Mouse (Mus musculus) stomach, embryonic 14.5 days (tissue): ENCODE results near the gene Zfp2. TPM values are rescaled to one million over a fixed set of nuclear protein-coding genes. Genes with fewer than 3 reads are reported as not detected.

Experiments used
- ATAC-seq: fragments of 200-750 bp; cut with Nextera tagmentation; 2 replicates; pipeline ENCODE4 v1.8.0; 2017; ENCODE audit warnings: low read depth, moderate TSS enrichment; ENCODE audit not compliant: insufficient number of reproducible peaks, insufficient read depth, low FRiP score
- H3K27ac ChIP-seq: fragments of 300-500 bp; sonication (generic); 2 replicates; pipeline ENCODE4 v1.5.1; 2014; ENCODE audit warnings: mild to moderate bottlenecking, low read length, moderate library complexity, mixed read lengths
- H3K27me3 ChIP-seq: fragments of 300-500 bp; sonication (generic); 2 replicates; pipeline ENCODE4 v1.6.1; 2014; ENCODE audit warnings: low read length, control low read depth, mixed read lengths; ENCODE audit not compliant: control insufficient read depth, insufficient read depth
- H3K36me3 ChIP-seq: fragments of 300-500 bp; sonication (generic); 2 replicates; pipeline ENCODE4 v1.6.1; 2014; ENCODE audit warnings: mild to moderate bottlenecking, control low read depth, low read length, moderate library complexity, mixed read lengths; ENCODE audit not compliant: control insufficient read depth, insufficient read depth
- H3K4me1 ChIP-seq: fragments of 300-500 bp; sonication (generic); 2 replicates; pipeline ENCODE4 v1.6.1; 2014; ENCODE audit warnings: low read length, control low read depth, mixed read lengths; ENCODE audit not compliant: control insufficient read depth, insufficient read depth
- H3K4me2 ChIP-seq: fragments of 300-500 bp; sonication (generic); replicated peaks from 2 replicates; pipeline ENCODE4 v1.6.1; 2014; ENCODE audit warnings: low read depth, low read length, control low read depth
- H3K4me3 ChIP-seq: fragments of 300-500 bp; sonication (generic); 2 replicates; pipeline ENCODE4 v1.5.1; 2014; ENCODE audit warnings: low read depth, low read length, control low read depth
- H3K9ac ChIP-seq: fragments of 300-500 bp; sonication (generic); replicated peaks from 2 replicates; pipeline ENCODE4 v1.6.1; 2014; ENCODE audit warnings: low read depth, mild to moderate bottlenecking, control low read depth, low read length, moderate library complexity, mixed read lengths
- H3K9me3 ChIP-seq: fragments of 300-500 bp; sonication (generic); 2 replicates; pipeline ENCODE4 v1.6.1; 2016; ENCODE audit warnings: low read depth, low read length, control low read depth; ENCODE audit not compliant: control insufficient read depth
- WGBS: fragments of 180-500 bp; shearing (Covaris S2); extraction: QIAGEN DNeasy Blood & Tissue Kit; methylation state at CpG from one replicate; pipeline ENCODE4 v1.1.7; 2014; 5-methylcytosine and 5-hydroxymethylcytosine counted together
- polyA plus RNA-seq: library from polyadenylated mRNA; unstranded; fragments of >200 nt; fragmentation: Nextera tagmentation; extraction: Ambion mirVana; gene quantifications from 2 replicates; pipeline ENCODE4 v1.2.1, GENCODE M21; 2014

The Zfp2 gene
- polyA plus RNA-seq, 1 experiment from 2014 or later = 18.7 TPM

DNA sequence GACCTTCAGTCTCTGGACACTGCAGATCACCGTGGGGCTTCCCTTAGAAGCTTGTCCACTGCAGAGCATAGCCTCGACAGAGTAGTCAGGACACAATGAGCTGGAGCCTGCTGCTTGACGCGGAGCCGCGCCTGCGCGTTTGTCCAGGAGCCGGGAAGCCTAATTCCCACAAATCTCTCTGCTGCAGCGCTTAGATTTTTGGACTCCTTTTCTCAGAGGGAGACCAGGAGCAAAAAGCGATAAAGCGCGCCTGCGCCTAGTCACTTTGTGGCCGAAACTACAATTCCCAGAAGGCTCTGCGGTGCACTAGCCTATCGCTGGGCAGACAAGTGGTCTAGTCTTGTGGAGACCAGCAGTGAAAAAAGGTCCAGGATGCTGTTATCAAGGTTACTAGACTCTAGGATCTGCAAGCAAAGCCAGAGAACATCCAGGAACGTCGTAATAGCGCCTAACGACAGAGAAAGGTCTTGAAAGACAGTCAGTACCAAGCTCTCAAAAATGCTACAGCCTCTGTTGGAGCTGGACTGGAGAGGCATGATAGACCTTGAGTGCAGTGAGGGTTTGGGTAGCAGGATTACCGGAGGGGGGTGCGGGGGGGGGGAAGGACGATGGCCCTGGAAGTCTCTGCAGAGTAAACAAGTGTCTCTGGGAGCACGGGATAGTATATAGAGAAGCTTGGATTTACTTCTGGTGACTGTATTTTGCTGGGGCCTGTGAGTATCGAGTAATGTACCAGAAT lies 28.4 kb downstream of the Zfp2 start, which contains the start of gene Zfp454:
Gene Zfp454, minus strand, starts transcription at position 262 of the 739 bp plus-strand sequence.
- H3K4me2 ChIP-seq = peak within 1 kb of the TSS; percentile 83
- H3K9me3 ChIP-seq = 0 out of 2 replicates have a peak, but pooled peaks cover 6% of the 10 kb centered on the region
- 6% methylated on average over 26 of the region's 26 CpGs for WGBS
- peaks cover 7% of the 10 kb centered on the region; the same call in 1 of the 2 replicates for H3K36me3 ChIP-seq
- H3K4me1 ChIP-seq = 0 out of 2 replicates have a peak, but pooled peaks cover 9% of the 10 kb centered on the region
- peak; percentile 91 for ATAC-seq
- peak within 1 kb of the TSS; percentile 49 for H3K4me3 ChIP-seq
- peak within 1 kb of the TSS; percentile 55 for H3K9ac ChIP-seq
- peak within 1 kb of the TSS; percentile 75; the same call in 1 of the 2 replicates for H3K27ac ChIP-seq
- no peaks in the 10 kb centered on the region for H3K27me3 ChIP-seq

DNA sequence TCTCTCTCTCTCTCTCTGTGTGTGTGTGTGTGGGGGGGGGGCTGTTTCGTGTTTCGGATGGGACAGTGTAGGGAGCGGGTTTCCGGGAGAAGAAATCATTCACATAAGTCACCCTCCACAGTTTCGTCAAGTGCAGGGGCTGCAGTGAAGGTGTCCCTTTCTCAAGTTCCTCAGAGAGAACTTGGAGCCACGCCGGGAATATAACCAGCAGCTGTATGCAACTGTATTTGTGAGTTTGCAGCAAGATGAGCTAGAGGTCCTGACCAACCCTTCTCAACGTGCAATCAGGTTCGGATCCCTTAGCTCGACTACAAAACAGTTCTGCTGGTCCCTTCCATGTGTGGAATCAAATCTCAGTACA lies 29.1 kb downstream of the Zfp2 start:
- Histone ChIP-seq H3K9me3 (0 out of 2 replicates have a peak, but pooled peaks cover under 1% of the 10 kb centered on the region), H3K9ac (peak overlapping the region; percentile 55), H3K4me1 (0 out of 2 replicates have a peak, but pooled peaks cover 9% of the 10 kb centered on the region), H3K4me2 (peak overlapping the region; percentile 83), H3K27ac (peak overlapping the region; percentile 75; the same call in 1 of the 2 replicates), H3K36me3 (peaks cover 10% of the 10 kb centered on the region; the same call in 1 of the 2 replicates), H3K27me3 (no peaks in the 10 kb centered on the region), H3K4me3 (peak overlapping the region; percentile 49)
- ATAC-seq = peak; percentile 29; the same call in 1 of the 2 replicates
- 8% methylated on average over 10 of the region's 10 CpGs for WGBS

DNA sequence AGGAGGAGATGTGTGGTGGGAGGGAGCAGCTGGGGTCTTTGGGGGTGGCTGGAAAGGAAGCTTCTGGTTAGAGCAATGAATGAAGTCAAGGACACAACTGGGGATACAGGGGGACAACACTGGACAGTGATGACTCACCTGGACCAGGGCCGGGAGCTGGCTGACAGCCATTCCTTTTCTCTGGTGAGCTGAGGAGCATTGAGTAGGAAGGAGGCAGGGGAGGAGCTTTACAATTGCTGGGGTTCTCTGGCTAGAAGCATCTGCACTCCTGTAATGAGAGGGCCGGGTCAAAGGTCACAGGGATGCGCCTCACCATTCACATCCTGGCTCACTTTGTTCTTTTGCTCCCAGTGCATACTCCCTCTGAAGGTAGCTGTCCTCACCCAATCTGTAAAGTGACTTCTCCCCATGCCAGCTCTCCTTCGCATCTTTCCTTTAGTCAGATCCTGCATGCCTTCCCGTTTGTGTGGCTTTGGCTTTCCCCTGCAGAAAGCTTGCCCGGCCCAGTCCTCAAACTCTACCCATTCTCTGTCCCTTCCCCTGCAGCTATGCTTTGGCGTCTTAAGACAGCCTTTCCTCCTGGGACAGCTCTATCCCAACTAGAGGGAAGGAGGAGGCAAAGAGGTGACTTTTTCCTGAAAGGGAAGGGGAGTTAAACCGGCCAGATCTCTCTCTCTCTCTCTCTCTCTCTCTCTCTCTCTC lies 29.6 kb downstream of the Zfp2 start:
- ATAC-seq = no peak
- Histone ChIP-seq H3K36me3 (peaks cover 10% of the 10 kb centered on the region; the same call in 1 of the 2 replicates), H3K27ac (no peak overlapping the region)

DNA sequence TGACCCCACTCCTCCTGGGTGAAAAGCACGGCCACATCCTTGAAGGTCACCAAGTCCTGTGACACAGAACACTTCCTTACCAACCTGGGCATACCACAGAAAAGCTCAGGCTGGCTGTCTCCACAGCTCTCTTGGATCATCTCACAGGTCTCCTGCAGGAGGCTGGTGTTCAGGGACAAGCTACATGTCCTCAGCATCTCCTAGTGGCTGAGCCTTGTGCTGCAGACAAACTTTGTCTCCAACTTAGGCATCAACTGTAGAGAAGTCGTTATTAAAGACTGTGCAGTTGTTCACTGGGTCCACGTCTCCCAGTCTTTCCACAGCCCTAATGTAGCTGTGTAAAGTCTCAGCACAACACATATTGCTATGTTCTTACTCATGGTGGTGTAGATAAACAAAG lies 32.2 kb downstream of the Zfp2 start:
- Histone ChIP-seq H3K27ac (no peak overlapping the region), H3K9ac (no peak overlapping the region), H3K27me3 (no peaks in the 10 kb centered on the region), H3K4me2 (no peak overlapping the region), H3K9me3 (no peaks in the 10 kb centered on the region), H3K36me3 (peaks cover 13% of the 10 kb centered on the region; the same call in 1 of the 2 replicates), H3K4me1 (0 out of 2 replicates have a peak, but pooled peaks cover 9% of the 10 kb centered on the region), H3K4me3 (no peak overlapping the region)
- 78% methylated on average over 3 of the region's 3 CpGs for WGBS
- no peak for ATAC-seq

More for the DNA sequence above, 29.6 kb downstream of the Zfp2 start:
- Histone ChIP-seq H3K9ac (peak overlapping the region; percentile 55; the same call in 1 of the 2 replicates), H3K27me3 (no peaks in the 10 kb centered on the region), H3K4me3 (peak overlapping the region; percentile 49), H3K9me3 (no peaks in the 10 kb centered on the region), H3K4me2 (peak overlapping the region; percentile 83), H3K4me1 (0 out of 2 replicates have a peak, but pooled peaks cover 9% of the 10 kb centered on the region)
- WGBS = 42% methylated on average over 8 of the region's 8 CpGs

DNA sequence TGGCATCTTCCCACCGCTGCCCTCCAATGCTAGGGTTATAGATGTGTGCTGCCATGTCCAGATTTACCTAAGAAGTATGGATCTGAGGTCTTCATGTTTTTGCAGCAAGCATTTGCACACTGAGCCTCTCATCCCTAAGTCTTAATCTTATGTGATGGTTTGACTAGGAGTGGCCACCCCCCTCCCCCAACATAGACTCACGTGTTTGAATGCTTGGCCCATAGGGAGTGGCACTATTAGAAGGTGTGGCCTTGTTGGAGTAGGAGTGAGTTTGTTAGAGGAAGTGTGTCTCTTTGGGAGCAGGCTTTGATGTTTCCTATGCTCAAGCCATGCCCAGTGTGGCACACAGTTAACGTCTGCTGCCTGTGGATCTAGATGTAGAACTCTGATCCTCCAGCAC lies 37.3 kb downstream of the Zfp2 start:
- no peak overlapping the region for H3K4me2 ChIP-seq
- ATAC-seq = no peak
- no peak overlapping the region for H3K9ac ChIP-seq
- no peak overlapping the region for H3K27ac ChIP-seq
- no peak overlapping the region for H3K4me3 ChIP-seq
- H3K4me1 ChIP-seq = no peaks in the 10 kb centered on the region
- WGBS = 90% methylated on average over 3 of the region's 3 CpGs
- no peaks in the 10 kb centered on the region for H3K27me3 ChIP-seq
- peaks cover 10% of the 10 kb centered on the region for H3K9me3 ChIP-seq
- H3K36me3 ChIP-seq = peaks cover 23% of the 10 kb centered on the region

DNA sequence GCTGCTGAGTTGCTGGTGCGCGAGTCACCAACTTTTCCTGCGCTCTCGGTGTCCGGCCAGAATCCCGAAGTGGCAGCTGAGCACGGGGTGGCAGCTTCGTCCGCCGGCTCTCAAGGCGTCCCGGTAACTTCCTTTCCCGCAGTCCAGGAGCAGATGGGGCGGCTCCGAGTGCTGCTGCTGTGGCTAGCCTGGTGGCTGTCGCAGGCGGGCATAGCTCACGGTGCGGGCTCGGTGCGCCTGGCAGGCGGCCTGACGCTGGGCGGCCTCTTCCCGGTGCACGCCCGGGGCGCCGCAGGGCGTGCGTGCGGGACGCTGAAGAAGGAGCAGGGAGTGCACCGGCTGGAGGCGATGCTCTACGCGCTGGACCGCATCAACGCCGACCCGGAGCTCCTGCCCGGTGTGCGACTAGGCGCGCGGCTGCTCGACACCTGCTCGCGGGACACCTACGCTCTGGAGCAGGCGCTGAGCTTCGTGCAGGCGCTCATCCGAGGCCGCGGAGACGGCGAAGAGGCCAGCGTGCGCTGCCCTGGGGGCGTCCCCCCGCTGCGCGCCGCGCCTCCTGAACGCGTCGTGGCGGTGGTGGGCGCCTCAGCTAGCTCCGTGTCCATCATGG lies 64.9 kb downstream of the Zfp2 start:
- Histone ChIP-seq H3K9me3 (no peaks in the 10 kb centered on the region), H3K36me3 (no peaks in the 10 kb centered on the region), H3K4me1 (peaks cover 6% of the 10 kb centered on the region), H3K27ac (no peak overlapping the region), H3K27me3 (peaks cover 33% of the 10 kb centered on the region), H3K9ac (0 out of 2 replicates have a peak overlapping the region, but pooled peaks have one; percentile 18), H3K4me2 (peak overlapping the region; percentile 80), H3K4me3 (peak overlapping the region; percentile 39)
- under 1% methylated on average over 63 of the region's 72 CpGs for WGBS
- no peak for ATAC-seq

DNA sequence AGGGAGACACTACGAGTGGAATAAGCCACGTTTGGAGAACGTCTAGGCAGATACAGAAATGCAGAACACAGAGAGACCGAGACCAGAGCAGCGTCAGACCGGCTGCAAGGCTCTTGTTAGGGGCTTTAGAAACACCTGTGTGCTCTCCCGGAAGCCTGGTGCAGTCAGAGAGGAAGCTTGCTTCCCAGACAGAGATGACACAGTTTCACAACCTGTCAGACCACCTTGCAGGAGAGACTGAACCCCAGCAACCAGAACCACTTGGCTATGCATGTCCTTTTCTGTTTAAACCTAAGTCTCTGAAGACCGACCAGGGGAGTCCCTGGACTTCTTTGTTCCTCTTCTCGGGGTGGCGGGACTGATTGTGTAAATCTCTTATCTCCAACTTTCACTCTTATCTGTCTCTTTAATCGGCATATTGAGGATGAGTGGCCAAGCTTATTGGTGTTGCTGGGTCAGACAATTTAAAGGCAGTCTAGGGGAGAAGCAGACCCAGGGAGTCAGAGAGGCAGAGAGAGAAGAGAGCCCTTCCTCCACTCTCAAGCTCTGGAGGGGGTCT lies 65.7 kb downstream of the Zfp2 start, which contains the start of gene Grm6:
Gene Grm6, plus strand, starts transcription at position 509 of the 559 bp plus-strand sequence.
- H3K27me3 ChIP-seq = peaks cover 33% of the 10 kb centered on the region
- 0 out of 2 replicates have a peak within 1 kb of the TSS, but pooled peaks have one; percentile 18 for H3K9ac ChIP-seq
- 2% methylated on average over 11 of the region's 11 CpGs for WGBS
- no peaks in the 10 kb centered on the region for H3K36me3 ChIP-seq
- no peaks in the 10 kb centered on the region for H3K9me3 ChIP-seq
- H3K27ac ChIP-seq = no peak within 1 kb of the TSS
- peak within 1 kb of the TSS; percentile 39 for H3K4me3 ChIP-seq
- H3K4me2 ChIP-seq = peak within 1 kb of the TSS; percentile 80
- no peak for ATAC-seq
- H3K4me1 ChIP-seq = peaks cover 6% of the 10 kb centered on the region

DNA sequence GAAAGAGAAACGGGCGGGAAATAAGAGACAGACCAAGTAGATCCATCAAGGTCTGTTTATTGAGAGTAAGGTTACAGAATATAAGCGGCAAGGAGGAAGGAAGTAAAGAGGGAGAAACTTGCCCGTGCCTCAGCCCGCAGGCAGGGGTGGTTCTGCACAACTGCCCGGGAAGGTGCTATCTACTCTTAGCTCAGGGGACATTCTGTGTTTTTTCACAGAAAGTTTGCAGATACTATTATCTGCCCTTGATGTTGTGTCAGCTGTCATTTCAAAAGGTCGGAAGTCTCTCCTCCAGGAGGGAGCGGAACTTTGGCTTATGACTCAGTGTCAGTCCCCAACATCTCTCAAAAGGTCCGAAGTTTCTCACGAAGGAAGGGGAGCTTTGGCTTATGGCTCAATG lies 66.7 kb downstream of the Zfp2 start:
- H3K9ac ChIP-seq = no peak overlapping the region
- H3K27ac ChIP-seq = no peak overlapping the region
- H3K4me2 ChIP-seq = no peak overlapping the region
- WGBS = 2% methylated on average over 10 of the region's 10 CpGs
- H3K4me3 ChIP-seq = no peak overlapping the region
- H3K27me3 ChIP-seq = peaks cover 33% of the 10 kb centered on the region
- H3K4me1 ChIP-seq = peaks cover 6% of the 10 kb centered on the region
- H3K9me3 ChIP-seq = no peaks in the 10 kb centered on the region
- no peak for ATAC-seq
- H3K36me3 ChIP-seq = no peaks in the 10 kb centered on the region
